Mouse (Mus musculus) embryonic facial prominence, embryonic 13.5 days (tissue): ENCODE measurements at regions not wholly inside any gene's neighbourhood (a gene's known extent, or its start where the extent isn't known, plus 50 kb on each side); places are given as distances from the start of the nearest gene placed in this dataset.

ENCODE experiments used
- ATAC-seq: fragments of 200-750 bp; cut with Nextera tagmentation; 2 replicates; pipeline ENCODE4 v1.8.0; 2017; ENCODE audit warnings: low read depth; ENCODE audit not compliant: insufficient number of reproducible peaks, insufficient read depth, low FRiP score, low TSS enrichment
- H3K27ac ChIP-seq: fragments of 300-500 bp; sonication (generic); 2 replicates; pipeline ENCODE4 v1.5.1; 2015; ENCODE audit warnings: moderate library complexity, mild to moderate bottlenecking, inconsistent platforms
- H3K27me3 ChIP-seq: fragments of 300-500 bp; sonication (generic); 2 replicates; pipeline ENCODE4 v1.6.1; 2015; ENCODE audit warnings: mild to moderate bottlenecking, inconsistent platforms
- H3K36me3 ChIP-seq: fragments of 300-500 bp; sonication (generic); 2 replicates; pipeline ENCODE4 v1.6.1; 2015; ENCODE audit warnings: mild to moderate bottlenecking, inconsistent platforms
- H3K4me1 ChIP-seq: fragments of 300-500 bp; sonication (generic); 2 replicates; pipeline ENCODE4 v1.6.1; 2015; ENCODE audit warnings: inconsistent platforms
- H3K4me2 ChIP-seq: fragments of 300-500 bp; sonication (generic); 2 replicates; pipeline ENCODE4 v1.6.1; 2015; ENCODE audit warnings: moderate library complexity, mild to moderate bottlenecking, inconsistent platforms
- H3K4me3 ChIP-seq: fragments of 300-500 bp; sonication (generic); 2 replicates; pipeline ENCODE4 v1.5.1; 2015; ENCODE audit warnings: mild to moderate bottlenecking, inconsistent platforms
- H3K9ac ChIP-seq: fragments of 300-500 bp; sonication (generic); 2 replicates; pipeline ENCODE4 v1.6.1; 2015; ENCODE audit warnings: mild to moderate bottlenecking, inconsistent platforms
- H3K9me3 ChIP-seq: fragments of 300-500 bp; sonication (generic); 2 replicates; pipeline ENCODE4 v1.6.1; 2016; ENCODE audit warnings: inconsistent platforms
- WGBS: fragments of 180-500 bp; shearing (Covaris S2); methylation state at CpG from one replicate; pipeline ENCODE4 v1.1.7; 2015; ENCODE audit warnings: mixed read lengths; 5-methylcytosine and 5-hydroxymethylcytosine counted together

DNA sequence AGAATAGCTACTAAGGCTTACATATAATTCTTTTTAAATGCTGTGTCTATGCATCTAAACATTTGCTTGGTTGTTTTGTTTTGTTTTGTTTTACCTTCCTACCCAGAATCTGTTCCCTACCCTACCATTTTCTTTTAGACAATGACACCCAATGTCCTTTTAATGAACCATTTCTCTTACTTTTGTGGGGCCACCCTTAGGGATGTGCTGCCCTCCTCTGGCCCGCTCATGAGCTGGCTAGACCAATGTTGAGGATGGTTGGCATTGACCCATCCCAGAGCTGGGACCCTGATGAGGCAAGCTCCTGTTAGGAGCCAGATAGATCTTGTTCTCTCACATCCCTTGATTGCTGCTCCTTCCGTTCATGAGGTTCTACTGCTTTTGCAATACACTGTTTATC lies 105.0 kb upstream of the Tyw5 start:
- H3K9me3 ChIP-seq = no peaks in the 10 kb centered on the region
- peaks cover 7% of the 10 kb centered on the region; the same call in 1 of the 2 replicates for H3K4me1 ChIP-seq
- no peak overlapping the region for H3K4me3 ChIP-seq
- 91% methylated on average over 2 of the region's 2 CpGs for WGBS
- no peak overlapping the region for H3K4me2 ChIP-seq
- ATAC-seq = no peak
- no peaks in the 10 kb centered on the region for H3K36me3 ChIP-seq
- no peak overlapping the region for H3K9ac ChIP-seq
- H3K27ac ChIP-seq = no peak overlapping the region
- H3K27me3 ChIP-seq = no peaks in the 10 kb centered on the region

DNA sequence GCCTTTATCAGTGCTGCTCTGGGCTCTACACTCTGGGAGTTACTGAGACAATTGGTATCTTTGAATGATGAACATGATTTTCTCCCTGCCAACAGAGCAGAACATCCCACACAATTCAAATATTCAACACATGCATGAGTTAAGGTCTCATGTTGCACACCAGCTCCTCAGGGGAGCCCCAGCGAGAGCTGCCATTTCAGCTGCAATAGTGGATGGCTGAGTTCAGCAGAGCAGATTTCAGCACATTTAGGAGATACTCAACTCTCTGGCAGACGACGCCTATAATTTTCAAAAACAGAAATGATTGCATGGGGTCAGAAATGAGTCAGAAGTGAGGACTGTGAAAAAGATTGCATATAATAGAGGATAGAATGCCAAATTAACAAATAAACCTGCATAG lies 105.6 kb upstream of the Tyw5 start:
- peaks cover 7% of the 10 kb centered on the region; the same call in 1 of the 2 replicates for H3K4me1 ChIP-seq
- no peak for ATAC-seq

DNA sequence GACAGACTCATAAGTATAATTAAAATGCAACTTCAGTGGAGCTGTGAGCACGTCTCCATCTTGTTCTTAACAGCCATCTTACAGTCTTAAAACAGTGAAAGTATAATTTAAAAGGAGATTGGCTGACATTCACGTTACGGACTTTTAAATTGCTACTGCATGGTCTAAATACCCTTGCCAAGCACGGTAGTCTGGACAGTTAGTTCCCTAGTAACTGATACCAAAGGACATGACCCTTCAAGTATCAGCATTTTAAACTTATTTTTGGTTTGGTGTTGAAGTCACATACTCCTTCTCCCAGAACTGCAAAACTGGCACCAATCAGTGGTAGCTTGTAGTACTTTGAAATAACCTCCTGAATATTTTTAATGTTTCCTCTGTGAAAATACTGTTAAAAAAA lies 119.1 kb upstream of the Tyw5 start:
- Histone ChIP-seq H3K9me3 (no peaks in the 10 kb centered on the region), H3K4me2 (no peak overlapping the region), H3K4me3 (no peak overlapping the region), H3K27ac (no peak overlapping the region), H3K9ac (no peak overlapping the region), H3K27me3 (no peaks in the 10 kb centered on the region), H3K36me3 (no peaks in the 10 kb centered on the region), H3K4me1 (peaks cover 10% of the 10 kb centered on the region)
- no peak for ATAC-seq
- 68% methylated on average over 4 of the region's 4 CpGs for WGBS

More for the DNA sequence above, 105.6 kb upstream of the Tyw5 start:
- Histone ChIP-seq H3K36me3 (no peaks in the 10 kb centered on the region), H3K9ac (no peak overlapping the region), H3K9me3 (no peaks in the 10 kb centered on the region), H3K4me3 (no peak overlapping the region), H3K4me2 (no peak overlapping the region), H3K27ac (0 out of 2 replicates have a peak overlapping the region, but pooled peaks have one; percentile 22), H3K27me3 (no peaks in the 10 kb centered on the region)
- 49% methylated on average over 3 of the region's 3 CpGs for WGBS

DNA sequence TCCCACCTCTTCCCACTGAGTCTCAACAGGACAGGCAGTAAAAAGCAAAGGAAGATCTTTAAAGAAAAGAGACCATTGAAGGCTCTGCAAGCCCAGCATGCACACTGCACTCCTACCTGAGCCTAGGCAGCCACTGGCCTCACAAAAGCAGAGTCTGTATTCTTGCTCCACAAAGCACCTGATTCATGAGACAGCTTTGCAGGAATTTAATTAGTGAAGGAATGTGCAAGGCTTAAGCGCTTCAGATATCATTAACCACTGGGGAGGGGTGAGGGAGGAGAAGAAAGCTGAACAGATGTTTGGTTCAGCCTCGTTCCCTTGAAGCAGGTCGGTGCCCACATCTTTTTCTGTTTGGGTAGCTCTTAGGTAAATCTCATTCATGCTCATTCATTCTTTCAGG lies 121.8 kb upstream of the Tyw5 start:
- Histone ChIP-seq H3K27me3 (no peaks in the 10 kb centered on the region), H3K36me3 (no peaks in the 10 kb centered on the region), H3K4me2 (no peak overlapping the region), H3K4me3 (no peak overlapping the region), H3K9ac (no peak overlapping the region), H3K27ac (peak overlapping the region; percentile 28; the same call in 1 of the 2 replicates), H3K9me3 (no peaks in the 10 kb centered on the region), H3K4me1 (peaks cover 10% of the 10 kb centered on the region)
- WGBS = 9% methylated on average over 3 of the region's 3 CpGs
- ATAC-seq = no peak

DNA sequence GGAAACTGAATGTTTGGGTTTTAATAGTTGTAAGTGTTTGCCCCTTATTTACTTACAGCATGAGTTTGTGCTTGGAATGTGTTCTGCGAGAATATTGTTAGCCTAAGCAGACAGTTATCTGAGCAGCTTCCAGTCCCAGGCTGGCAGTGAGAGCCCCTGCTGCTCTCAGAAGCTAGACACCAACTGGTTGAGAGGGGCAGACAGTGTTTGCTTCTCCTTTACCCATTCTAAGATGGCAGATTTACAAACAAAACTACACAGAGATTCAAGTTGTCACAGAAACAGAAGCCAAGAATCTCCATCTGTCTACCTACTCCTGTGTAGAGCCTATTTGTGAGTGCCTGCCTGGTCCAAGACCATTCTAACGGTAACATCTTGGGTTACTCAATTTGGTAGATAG lies 122.4 kb upstream of the Tyw5 start:
- Histone ChIP-seq H3K9ac (no peak overlapping the region), H3K27ac (peak overlapping the region; percentile 28; the same call in 1 of the 2 replicates), H3K9me3 (no peaks in the 10 kb centered on the region), H3K36me3 (no peaks in the 10 kb centered on the region), H3K4me2 (no peak overlapping the region), H3K4me3 (no peak overlapping the region), H3K4me1 (peaks cover 10% of the 10 kb centered on the region), H3K27me3 (no peaks in the 10 kb centered on the region)
- WGBS = 70% methylated on average over 2 of the region's 2 CpGs
- ATAC-seq = no peak

DNA sequence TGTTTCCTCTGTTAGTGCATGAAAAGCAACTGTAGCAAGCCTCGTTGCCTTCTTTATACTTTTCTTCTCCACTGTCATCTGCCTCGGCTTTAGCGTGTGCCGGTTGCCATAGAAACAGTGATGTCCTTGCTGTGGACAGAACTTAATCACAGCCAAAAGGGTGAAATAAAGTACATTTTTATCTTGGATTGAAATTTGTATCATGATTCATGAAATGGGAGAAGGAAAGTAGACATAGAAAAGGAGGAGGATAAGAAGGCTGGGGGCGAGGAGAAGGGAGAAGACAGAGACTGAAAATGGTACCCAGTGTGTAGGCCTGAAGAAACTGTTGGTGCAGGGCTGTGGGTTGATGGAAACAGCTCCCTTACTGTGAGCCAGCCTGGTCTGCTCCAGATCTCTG lies 130.5 kb upstream of the Tyw5 start:
- WGBS = 82% methylated on average over 5 of the region's 5 CpGs
- Histone ChIP-seq H3K4me1 (no peaks in the 10 kb centered on the region), H3K9me3 (no peaks in the 10 kb centered on the region), H3K4me3 (no peak overlapping the region), H3K4me2 (no peak overlapping the region), H3K27ac (no peak overlapping the region), H3K36me3 (no peaks in the 10 kb centered on the region), H3K27me3 (no peaks in the 10 kb centered on the region), H3K9ac (no peak overlapping the region)
- no peak for ATAC-seq

DNA sequence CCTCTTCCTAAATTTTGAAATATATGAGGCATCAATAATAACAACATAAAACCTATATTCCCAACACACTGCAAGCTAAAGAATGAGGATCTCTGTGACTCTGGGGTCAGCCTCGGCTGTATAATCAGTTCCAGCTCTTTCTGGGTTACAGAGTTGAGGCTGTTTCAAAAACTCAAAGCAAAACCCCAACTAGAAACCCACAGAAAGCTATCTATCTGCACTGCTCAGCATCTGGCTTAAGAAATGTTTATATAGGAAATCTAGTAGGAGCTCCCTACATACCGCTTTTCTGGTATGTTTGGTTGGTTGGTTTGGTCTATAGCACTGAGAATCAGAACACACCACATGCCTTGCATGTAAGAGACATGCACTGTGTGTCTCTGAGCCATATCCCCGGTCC lies 137.8 kb upstream of the Tyw5 start:
- peak overlapping the region; percentile 48 for H3K27ac ChIP-seq
- no peak overlapping the region for H3K4me3 ChIP-seq
- H3K27me3 ChIP-seq = no peaks in the 10 kb centered on the region
- WGBS = 37% methylated on average over 3 of the region's 3 CpGs
- peaks cover 33% of the 10 kb centered on the region for H3K4me1 ChIP-seq
- no peak for ATAC-seq
- H3K9me3 ChIP-seq = no peaks in the 10 kb centered on the region
- no peak overlapping the region for H3K4me2 ChIP-seq
- no peak overlapping the region for H3K9ac ChIP-seq
- H3K36me3 ChIP-seq = no peaks in the 10 kb centered on the region

DNA sequence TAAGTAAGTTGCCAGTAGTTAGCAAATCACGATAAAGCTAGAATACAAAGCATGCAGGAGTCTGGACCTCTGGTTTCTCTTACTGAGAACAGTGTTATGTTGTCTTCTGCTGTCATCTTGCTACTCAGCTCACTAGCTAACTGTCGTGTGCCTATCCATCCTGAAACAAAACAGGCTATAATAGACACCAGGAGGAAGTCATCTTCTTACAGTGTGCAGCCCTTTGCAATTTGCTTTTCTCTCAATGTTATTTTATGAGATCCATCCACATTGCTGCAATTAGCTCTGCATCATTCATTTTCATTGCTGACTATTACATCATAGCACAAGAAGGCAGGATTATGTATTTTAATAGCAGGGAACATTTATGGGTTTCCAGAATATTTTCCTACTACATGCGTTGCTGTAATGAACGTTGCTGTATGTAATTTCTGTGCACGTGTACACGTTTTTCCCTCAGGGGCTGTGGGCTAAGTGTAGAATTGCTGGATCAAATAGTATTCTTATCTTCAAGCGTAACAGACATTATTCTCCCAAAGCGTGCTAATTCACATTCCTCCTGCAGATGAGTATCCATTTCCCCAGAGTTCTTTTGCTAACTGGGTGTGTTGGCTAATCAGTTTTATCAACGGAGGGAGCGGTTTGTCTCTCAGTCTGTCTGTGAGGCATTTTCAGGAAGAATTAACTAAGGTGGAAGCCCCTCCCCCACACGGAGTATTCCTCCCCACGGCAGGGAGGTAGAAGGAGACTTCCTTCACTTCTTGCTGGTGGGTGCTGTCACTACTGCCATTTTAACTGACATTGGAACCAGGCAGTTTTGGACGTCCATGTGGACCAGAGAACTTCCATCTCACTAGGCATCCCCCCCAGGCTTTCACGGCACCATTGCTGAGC lies 139.1 kb upstream of the Tyw5 start:
- Histone ChIP-seq H3K4me2 (peak overlapping the region; percentile 33), H3K36me3 (no peaks in the 10 kb centered on the region), H3K4me1 (peaks cover 33% of the 10 kb centered on the region), H3K9ac (no peak overlapping the region), H3K27ac (no peak overlapping the region; the same call in 1 of the 2 replicates), H3K27me3 (no peaks in the 10 kb centered on the region), H3K4me3 (no peak overlapping the region), H3K9me3 (no peaks in the 10 kb centered on the region)
- WGBS = 22% methylated on average over 14 of the region's 14 CpGs
- ATAC-seq = no peak

DNA sequence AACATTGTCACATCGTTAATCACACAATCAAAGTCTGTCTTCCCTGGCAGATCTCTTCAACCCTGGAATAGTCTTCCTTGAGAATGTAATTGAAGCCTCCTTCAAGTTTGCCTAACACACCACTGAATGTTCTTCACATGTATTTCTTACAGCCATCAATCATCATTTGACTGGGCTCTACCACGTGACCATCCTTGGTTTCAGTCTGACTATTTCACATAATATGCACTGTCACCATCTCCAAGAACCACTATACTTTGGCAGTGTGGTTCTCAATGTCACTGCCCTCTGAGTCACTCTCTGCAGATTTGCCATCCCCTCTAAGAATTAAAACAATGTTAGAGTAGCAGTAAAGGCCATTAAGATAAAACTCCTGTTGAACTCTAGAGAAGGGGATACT lies 154.6 kb upstream of the Tyw5 start:
- WGBS = 87% methylated on average over 2 of the region's 2 CpGs
- no peaks in the 10 kb centered on the region for H3K9me3 ChIP-seq
- ATAC-seq = no peak

DNA sequence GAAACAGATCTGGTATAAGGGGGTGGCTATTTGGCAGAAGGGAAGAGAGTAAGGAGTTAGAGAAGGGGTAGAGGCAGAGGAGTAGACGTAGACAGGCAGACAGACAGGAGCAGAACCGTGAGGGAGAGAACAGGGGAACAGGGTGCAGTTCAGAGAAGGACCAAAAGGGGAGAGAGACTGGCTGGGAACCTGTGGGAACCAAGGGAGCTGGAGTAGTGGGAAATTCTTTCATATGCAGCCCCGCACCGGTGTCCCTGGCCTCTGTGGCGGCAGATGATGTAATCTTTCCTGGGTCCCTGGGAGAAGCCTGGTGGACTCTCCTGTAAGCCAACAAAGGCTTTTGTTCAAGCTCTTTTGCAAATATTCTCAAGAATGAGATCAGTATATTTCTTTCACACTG lies 157.8 kb upstream of the Tyw5 start:
- H3K9me3 ChIP-seq = peaks cover 9% of the 10 kb centered on the region; the same call in 1 of the 2 replicates
- WGBS = 65% methylated on average over 5 of the region's 5 CpGs

More for the DNA sequence above, 154.6 kb upstream of the Tyw5 start:
- Histone ChIP-seq H3K9ac (no peak overlapping the region), H3K27me3 (no peaks in the 10 kb centered on the region), H3K36me3 (no peaks in the 10 kb centered on the region), H3K4me2 (no peak overlapping the region), H3K4me1 (no peaks in the 10 kb centered on the region), H3K4me3 (no peak overlapping the region), H3K27ac (no peak overlapping the region)

DNA sequence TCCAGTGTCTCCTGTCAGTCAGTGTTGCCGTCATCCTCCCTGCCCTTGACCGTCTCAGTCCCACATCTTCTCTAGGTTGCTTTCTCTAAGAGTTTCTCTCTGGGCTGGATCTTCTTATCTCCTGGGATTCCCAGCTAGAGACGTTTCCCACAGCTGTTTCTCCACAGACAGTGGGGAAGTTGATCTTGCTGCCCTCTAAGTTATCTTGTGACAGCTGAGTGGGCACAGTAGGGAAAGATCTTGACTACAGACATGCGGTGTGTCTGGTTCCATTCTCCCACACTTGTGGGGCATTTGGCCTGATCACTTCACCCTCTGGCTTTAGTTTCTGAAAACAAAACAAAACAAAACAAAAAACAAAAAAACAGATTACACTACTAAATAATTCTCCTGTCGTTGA lies 165.2 kb upstream of the Tyw5 start:
- ATAC-seq = no peak
- H3K4me3 ChIP-seq = no peak overlapping the region
- H3K27me3 ChIP-seq = no peaks in the 10 kb centered on the region
- no peaks in the 10 kb centered on the region for H3K36me3 ChIP-seq
- no peak overlapping the region for H3K27ac ChIP-seq
- no peaks in the 10 kb centered on the region for H3K4me1 ChIP-seq
- H3K9me3 ChIP-seq = peaks cover 9% of the 10 kb centered on the region; the same call in 1 of the 2 replicates
- WGBS = 70% methylated on average over 5 of the region's 5 CpGs
- H3K4me2 ChIP-seq = no peak overlapping the region
- no peak overlapping the region for H3K9ac ChIP-seq

More for the DNA sequence above, 157.8 kb upstream of the Tyw5 start:
- H3K36me3 ChIP-seq = no peaks in the 10 kb centered on the region
- H3K4me2 ChIP-seq = no peak overlapping the region
- ATAC-seq = no peak
- H3K27me3 ChIP-seq = no peaks in the 10 kb centered on the region
- no peak overlapping the region for H3K9ac ChIP-seq
- no peak overlapping the region for H3K4me3 ChIP-seq
- H3K4me1 ChIP-seq = no peaks in the 10 kb centered on the region
- no peak overlapping the region for H3K27ac ChIP-seq

DNA sequence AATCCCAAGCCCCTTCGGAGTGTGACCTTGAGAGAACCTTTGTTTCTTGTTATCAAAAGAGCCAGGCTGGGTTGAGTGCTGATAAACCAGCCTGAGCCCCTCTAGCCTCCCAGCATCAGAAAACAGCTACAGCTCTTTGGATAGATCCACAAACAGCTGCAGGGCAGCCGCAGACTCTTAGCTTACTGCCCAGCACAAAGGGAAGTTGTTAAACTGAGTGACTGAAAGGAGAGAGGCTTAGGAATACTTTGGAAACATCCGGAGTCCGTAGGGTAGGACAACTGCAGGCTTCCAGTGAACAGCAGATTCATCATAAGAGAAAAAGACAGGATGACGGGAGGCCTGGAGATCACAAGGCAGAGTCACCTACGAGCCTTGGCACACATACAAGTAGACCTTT lies 166.9 kb upstream of the Tyw5 start:
- 44% methylated on average over 6 of the region's 6 CpGs for WGBS
- H3K4me1 ChIP-seq = no peaks in the 10 kb centered on the region
- H3K9me3 ChIP-seq = 0 out of 2 replicates have a peak, but pooled peaks cover 2% of the 10 kb centered on the region
- H3K9ac ChIP-seq = no peak overlapping the region
- H3K4me3 ChIP-seq = no peak overlapping the region
- no peak for ATAC-seq
- no peak overlapping the region for H3K4me2 ChIP-seq
- H3K27ac ChIP-seq = no peak overlapping the region; the same call in 1 of the 2 replicates
- no peaks in the 10 kb centered on the region for H3K36me3 ChIP-seq
- H3K27me3 ChIP-seq = no peaks in the 10 kb centered on the region
